Comparison of ENCODE assay signal across 9 mouse cellular contexts in the genomic region with DNA sequence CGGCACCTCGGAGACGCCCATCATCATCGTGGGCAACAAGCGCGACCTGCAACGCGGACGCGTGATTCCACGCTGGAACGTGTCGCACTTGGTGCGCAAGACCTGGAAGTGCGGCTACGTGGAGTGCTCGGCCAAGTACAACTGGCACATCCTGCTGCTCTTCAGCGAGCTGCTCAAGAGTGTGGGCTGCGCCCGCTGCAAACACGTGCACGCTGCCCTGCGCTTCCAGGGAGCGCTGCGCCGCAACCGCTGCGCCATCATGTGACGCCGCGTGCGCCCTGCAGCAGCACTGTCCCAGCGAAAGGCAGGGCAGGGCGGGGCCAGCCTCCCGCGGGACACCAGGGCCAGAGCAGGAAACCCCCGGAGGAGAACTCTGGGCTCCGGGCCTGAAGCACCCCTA. TPM values are rescaled to one million over a fixed set of nuclear protein-coding genes. Genes with fewer than 3 reads are reported as not detected.
DNase-seq lines count a peak whose midpoint lies in the region; ATAC-seq lines count a peak whose summit lies in the region.
"Had no signal": no experiment of that assay in that cellular context is flagged by ENCODE, and none has a peak within 500 bp of the region (broad histone marks: within the 10 kb centered on the region; RNA-seq: fewer than 3 reads in every experiment).

No protein-coding gene starts in this region.

- H3K27me3 ChIP-seq in embryonic facial prominence, embryonic 13.5 days: peaks cover 53% of the 10 kb centered on the region
- peaks cover 31% of the 10 kb centered on the region for H3K27me3 ChIP-seq in intestine, embryonic 15.5 days (replicated peaks)

- ATAC-seq in embryonic facial prominence, embryonic 13.5 days (ENCODE audit: insufficient number of reproducible peaks, insufficient read depth, low FRiP score, low TSS enrichment, low read depth): no peak
- ATAC-seq in intestine, embryonic 15.5 days: peak; percentile 50

- WGBS in embryonic facial prominence, embryonic 13.5 days: 7% methylated on average over 38 of the region's 38 CpGs
- WGBS in intestine, embryonic 15.5 days: 8% methylated on average over 38 of the region's 38 CpGs

- H3K36me3 ChIP-seq in embryonic facial prominence, embryonic 13.5 days: no peaks in the 10 kb centered on the region
- H3K36me3 ChIP-seq in intestine, embryonic 15.5 days: no peaks in the 10 kb centered on the region
- H3K36me3 ChIP-seq: liver, embryonic 15.5 days had no signal

- peak overlapping the region; percentile 28 for H3K4me2 ChIP-seq in embryonic facial prominence, embryonic 13.5 days
- peak overlapping the region; percentile 40 for H3K4me2 ChIP-seq in intestine, embryonic 15.5 days (replicated peaks)
- H3K4me2 ChIP-seq: liver, embryonic 15.5 days had no signal

- no peak overlapping the region for H3K9ac ChIP-seq in embryonic facial prominence, embryonic 13.5 days
- no peak overlapping the region for H3K9ac ChIP-seq in intestine, embryonic 15.5 days
- H3K9ac ChIP-seq: liver, embryonic 15.5 days had no signal

- no peak overlapping the region for H3K27ac ChIP-seq in embryonic facial prominence, embryonic 13.5 days
- H3K27ac ChIP-seq in intestine, embryonic 15.5 days: no peak overlapping the region
- H3K27ac ChIP-seq: liver, embryonic 15.5 days had no signal

- 0 out of 2 replicates have a peak overlapping the region, but pooled peaks have one; percentile 20 for H3K4me3 ChIP-seq in embryonic facial prominence, embryonic 13.5 days
- H3K4me3 ChIP-seq in intestine, embryonic 15.5 days (replicated peaks): no peak overlapping the region
- H3K4me3 ChIP-seq: liver, embryonic 15.5 days had no signal

- peaks cover 8% of the 10 kb centered on the region for H3K4me1 ChIP-seq in embryonic facial prominence, embryonic 13.5 days
- H3K4me1 ChIP-seq in intestine, embryonic 15.5 days (replicated peaks): peaks cover 4% of the 10 kb centered on the region; the same call in 1 of the 2 replicates

- no peaks in the 10 kb centered on the region for H3K9me3 ChIP-seq in embryonic facial prominence, embryonic 13.5 days
- H3K9me3 ChIP-seq in intestine, embryonic 15.5 days: no peaks in the 10 kb centered on the region
- H3K9me3 ChIP-seq: liver, embryonic 15.5 days had no signal

- peak; percentile 20 to 49 for DNase-seq in lung, adult 18-20 months
- DNase-seq in lung, postnatal 10 days: no peak
- DNase-seq in mesoderm, embryonic 11.5 days (ENCODE audit: low read depth, low spot score): peak; percentile 52
- DNase-seq in telencephalon, adult 2 months (ENCODE audit: low read depth, low spot score): peak; percentile 65
- no peak for DNase-seq in ovary, postnatal 36 days (ENCODE audit: low spot score)
- DNase-seq in lung, postnatal 4 days: no peak

RNA-seq across cellular contexts. Expression of gene Rasl10b, which starts 9.6 kb away (rescaled TPM):
- 3.5 and 3.9 TPM in 2 replicates for polyA plus RNA-seq in embryonic facial prominence, embryonic 13.5 days (2015; fragmentation: Nextera tagmentation; extraction: Ambion mirVana)
- polyA plus RNA-seq in intestine, embryonic 15.5 days (2015; fragmentation: Nextera tagmentation; extraction: Ambion mirVana): 2.3 and 2.6 TPM in 2 replicates

RNA-seq across cellular contexts. Expression of gene Gas2l2, which starts 10.7 kb away (rescaled TPM):
- 0.07 TPM in 1 of 2 replicates, not detected in the other for polyA plus RNA-seq in embryonic facial prominence, embryonic 13.5 days (2015; fragmentation: Nextera tagmentation; extraction: Ambion mirVana)
- 0.13 TPM in 1 of 2 replicates, not detected in the other for polyA plus RNA-seq in intestine, embryonic 15.5 days (2015; fragmentation: Nextera tagmentation; extraction: Ambion mirVana)
- polyA plus RNA-seq: liver, embryonic 15.5 days had no signal

RNA-seq across cellular contexts. Expression of gene 1700020L24Rik, which starts 18.9 kb away (rescaled TPM):
- polyA plus RNA-seq in embryonic facial prominence, embryonic 13.5 days (2015; fragmentation: Nextera tagmentation; extraction: Ambion mirVana): 0.32 and 0.76 TPM in 2 replicates
- polyA plus RNA-seq in intestine, embryonic 15.5 days (2015; fragmentation: Nextera tagmentation; extraction: Ambion mirVana): 0.76 and 0.87 TPM in 2 replicates

RNA-seq across cellular contexts. Expression of gene Mmp28, which starts 44.3 kb away (rescaled TPM):
- 2.6 and 2.9 TPM in 2 replicates for polyA plus RNA-seq in embryonic facial prominence, embryonic 13.5 days (2015; fragmentation: Nextera tagmentation; extraction: Ambion mirVana)
- 1.4 and 1.5 TPM in 2 replicates for polyA plus RNA-seq in intestine, embryonic 15.5 days (2015; fragmentation: Nextera tagmentation; extraction: Ambion mirVana)

RNA-seq across cellular contexts. Expression of gene Taf15, which starts 54.3 kb away (rescaled TPM):
- polyA plus RNA-seq in embryonic facial prominence, embryonic 13.5 days (2015; fragmentation: Nextera tagmentation; extraction: Ambion mirVana): 17.9 and 21.9 TPM in 2 replicates
- polyA plus RNA-seq in intestine, embryonic 15.5 days (2015; fragmentation: Nextera tagmentation; extraction: Ambion mirVana): 12.9 and 13.9 TPM in 2 replicates

Comparison
In these comparisons a context has a peak if more than half of its experiments do, and no peak if none do; other contexts are left out.
1. DNase-seq: peak in lung, adult 18-20 months (2 of 2), mesoderm, embryonic 11.5 days (single experiment) and telencephalon, adult 2 months (single experiment); none in lung, postnatal 10 days (single experiment), ovary, postnatal 36 days (single experiment) and lung, postnatal 4 days (0 of 2).